Mouse (Mus musculus) thymus, adult 2 months (tissue): ENCODE measurements at regions not wholly inside any gene's neighbourhood (a gene's known extent, or its start where the extent isn't known, plus 50 kb on each side); places are given as distances from the start of the nearest gene placed in this dataset.

ENCODE experiments used
- DNase-seq: peaks from one replicate; pipeline ENCODE4 v3.0.0; 2021
- H3K27ac ChIP-seq: fragments of 200-500 bp; 2 replicates; pipeline ENCODE4 v1.5.1; 2012; ENCODE audit warnings: low read length, control low read depth; ENCODE audit not compliant: control insufficient read depth, insufficient read depth
- H3K27me3 ChIP-seq: fragments of 200-500 bp; 2 replicates; pipeline ENCODE4 v1.6.1; 2012; ENCODE audit warnings: mild to moderate bottlenecking, low read length, moderate library complexity, mixed read lengths; ENCODE audit not compliant: control insufficient read depth, insufficient read depth
- H3K36me3 ChIP-seq: fragments of 200-500 bp; 2 replicates; pipeline ENCODE4 v1.6.1; 2012; ENCODE audit warnings: mild to moderate bottlenecking, low read length, moderate library complexity; ENCODE audit not compliant: control insufficient read depth, insufficient read depth
- H3K4me1 ChIP-seq: fragments of 200-500 bp; replicated peaks from 2 replicates; pipeline ENCODE4 v1.6.1; 2012; ENCODE audit warnings: low read length; ENCODE audit not compliant: control insufficient read depth, insufficient read depth
- H3K4me3 ChIP-seq: fragments of 200-500 bp; 2 replicates; pipeline ENCODE4 v1.5.1; 2012; ENCODE audit warnings: mild to moderate bottlenecking, low read length, control low read depth, moderate library complexity; ENCODE audit not compliant: control insufficient read depth, insufficient read depth
- CTCF ChIP-seq: fragments of 200-500 bp; IDR thresholded peaks from 2 replicates; pipeline ENCODE4 v1.5.1; 2012; ENCODE audit warnings: mild to moderate bottlenecking, control low read depth, low read length, moderate library complexity, borderline replicate concordance; ENCODE audit not compliant: control insufficient read depth, poor library complexity, insufficient read depth; ENCODE audit errors: extremely low read depth
- POLR2A ChIP-seq: fragments of 200-500 bp; IDR thresholded peaks from 2 replicates; pipeline ENCODE4 v1.6.1; 2012; ENCODE audit warnings: mild to moderate bottlenecking, low read length, control low read depth, moderate library complexity; ENCODE audit not compliant: control insufficient read depth, poor library complexity, insufficient read depth; ENCODE audit errors: extremely low read depth
- WGBS: fragments of 180-500 bp; shearing (Covaris S2); methylation state at CpG from one replicate; pipeline ENCODE4 v1.1.7; 2018; 5-methylcytosine and 5-hydroxymethylcytosine counted together

- 74% methylated on average over 2 of the region's 2 CpGs for WGBS
- no peak for TF ChIP-seq POLR2A
- TF ChIP-seq CTCF, result no peak
- no peak overlapping the region for H3K27ac ChIP-seq
- no peak for DNase-seq
- H3K36me3 ChIP-seq, result no peaks in the 10 kb centered on the region
- H3K4me1 ChIP-seq, result no peaks in the 10 kb centered on the region
- no peaks in the 10 kb centered on the region for H3K27me3 ChIP-seq
- H3K4me3 ChIP-seq, result no peak overlapping the region
Observed at GRCm38 (mm10) chr6:103344413-103344812, 166.0 kb upstream of the Chl1 start.

DNA sequence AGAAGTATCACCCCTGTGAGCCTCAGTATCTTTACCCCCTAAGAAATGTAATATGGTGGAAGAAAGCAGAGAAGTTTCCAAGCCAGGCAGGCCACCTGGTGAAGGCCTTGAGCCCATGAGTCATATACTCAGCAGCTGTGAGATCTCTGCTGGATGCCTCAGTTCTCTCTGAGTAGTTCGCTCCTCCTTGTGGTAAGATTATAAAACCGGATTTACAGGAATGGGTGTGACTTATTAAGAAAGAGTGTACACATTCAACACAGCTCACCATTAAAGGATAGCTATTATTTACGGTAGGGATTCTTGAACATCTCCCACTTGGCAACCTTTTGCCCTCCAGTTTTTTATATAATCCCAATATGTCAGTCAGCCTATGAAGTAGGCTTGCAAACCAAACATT lies 165.2 kb upstream of the Chl1 start:
- H3K27me3 ChIP-seq, result no peaks in the 10 kb centered on the region
- H3K36me3 ChIP-seq, result no peaks in the 10 kb centered on the region
- DNase-seq, result no peak
- no peak overlapping the region for H3K27ac ChIP-seq
- H3K4me3 ChIP-seq, result no peak overlapping the region
- H3K4me1 ChIP-seq, result no peaks in the 10 kb centered on the region
- no peak for TF ChIP-seq CTCF
- TF ChIP-seq POLR2A, result no peak
- WGBS, result 72% methylated on average over 3 of the region's 3 CpGs

DNA sequence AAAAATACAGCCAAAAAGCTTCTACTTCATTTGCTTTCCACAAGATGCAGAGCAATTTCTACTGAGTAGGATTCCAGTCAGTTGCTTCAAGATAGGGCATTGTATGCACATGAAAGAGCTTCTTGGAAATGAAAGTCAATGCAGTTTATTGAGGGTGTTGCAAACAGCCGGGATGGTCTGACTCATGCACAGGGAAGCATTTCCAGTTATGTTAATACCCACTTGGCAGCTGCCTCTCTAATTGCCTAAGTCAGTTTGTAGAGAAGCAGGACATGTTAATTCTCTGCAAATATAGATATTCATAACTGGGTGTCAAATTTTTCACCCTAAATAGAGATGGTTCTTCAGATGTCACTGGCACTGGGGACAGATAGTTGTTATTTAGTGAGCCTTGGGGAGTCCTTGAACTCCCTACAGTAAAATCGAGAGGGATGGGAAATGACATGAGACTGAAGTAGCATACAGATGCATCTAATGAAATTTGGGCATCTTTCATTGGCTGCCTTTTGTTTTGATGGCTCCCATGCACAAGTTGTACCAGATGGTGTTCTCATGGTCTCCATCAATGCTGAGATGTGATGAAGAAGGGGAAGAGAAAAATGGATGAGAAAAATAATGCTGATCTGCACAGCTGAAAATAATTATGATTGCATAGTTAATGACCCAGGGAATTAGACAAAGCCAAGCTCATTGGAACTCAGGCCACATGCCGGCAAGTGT lies 157.8 kb upstream of the Chl1 start:
- H3K4me3 ChIP-seq, result no peak overlapping the region
- 92% methylated on average over 3 of the region's 3 CpGs for WGBS
- no peak for TF ChIP-seq POLR2A
- no peak for TF ChIP-seq CTCF
- H3K36me3 ChIP-seq, result no peaks in the 10 kb centered on the region
- no peak overlapping the region for H3K27ac ChIP-seq
- no peak for DNase-seq
- no peaks in the 10 kb centered on the region for H3K4me1 ChIP-seq
- H3K27me3 ChIP-seq, result no peaks in the 10 kb centered on the region

- H3K36me3 ChIP-seq, result no peaks in the 10 kb centered on the region
- H3K4me3 ChIP-seq, result no peak overlapping the region
- TF ChIP-seq POLR2A, result no peak
- no peak for TF ChIP-seq CTCF
- H3K27ac ChIP-seq, result no peak overlapping the region
- WGBS, result 93% methylated on average over 1 of the region's 1 CpGs
- DNase-seq, result no peak
- H3K4me1 ChIP-seq, result no peaks in the 10 kb centered on the region
- no peaks in the 10 kb centered on the region for H3K27me3 ChIP-seq
Observed at GRCm38 (mm10) chr6:103353346-103353745, 157.0 kb upstream of the Chl1 start.

- DNase-seq, result no peak
- no peaks in the 10 kb centered on the region for H3K36me3 ChIP-seq
- H3K27ac ChIP-seq, result no peak overlapping the region
- no peaks in the 10 kb centered on the region for H3K27me3 ChIP-seq
- H3K4me3 ChIP-seq, result no peak overlapping the region
- WGBS, result 95% methylated on average over 2 of the region's 2 CpGs
- TF ChIP-seq CTCF, result no peak
- no peaks in the 10 kb centered on the region for H3K4me1 ChIP-seq
Observed at GRCm38 (mm10) chr6:103366782-103367491, 143.4 kb upstream of the Chl1 start.

GRCm38 (mm10) chr6:103374956-103375355 lies 135.4 kb upstream of the Chl1 start:
- 94% methylated on average over 7 of the region's 7 CpGs for WGBS
- Histone ChIP-seq H3K27me3 (no peaks in the 10 kb centered on the region), H3K4me1 (no peaks in the 10 kb centered on the region), H3K36me3 (no peaks in the 10 kb centered on the region), H3K4me3 (no peak overlapping the region), H3K27ac (no peak overlapping the region)
- DNase-seq, result no peak
- no peak for TF ChIP-seq POLR2A
- TF ChIP-seq CTCF, result no peak
